Mouse (Mus musculus) thymus, adult 2 months (tissue): ENCODE data around the gene Bag5.

Source experiments
- CTCF ChIP-seq: fragments of 200-500 bp; IDR thresholded peaks from 2 replicates; pipeline ENCODE4 v1.5.1; 2012; ENCODE audit warnings: mild to moderate bottlenecking, control low read depth, low read length, moderate library complexity, borderline replicate concordance; ENCODE audit not compliant: control insufficient read depth, poor library complexity, insufficient read depth; ENCODE audit errors: extremely low read depth
- POLR2A ChIP-seq: fragments of 200-500 bp; IDR thresholded peaks from 2 replicates; pipeline ENCODE4 v1.6.1; 2012; ENCODE audit warnings: mild to moderate bottlenecking, low read length, control low read depth, moderate library complexity; ENCODE audit not compliant: control insufficient read depth, poor library complexity, insufficient read depth; ENCODE audit errors: extremely low read depth

DNA sequence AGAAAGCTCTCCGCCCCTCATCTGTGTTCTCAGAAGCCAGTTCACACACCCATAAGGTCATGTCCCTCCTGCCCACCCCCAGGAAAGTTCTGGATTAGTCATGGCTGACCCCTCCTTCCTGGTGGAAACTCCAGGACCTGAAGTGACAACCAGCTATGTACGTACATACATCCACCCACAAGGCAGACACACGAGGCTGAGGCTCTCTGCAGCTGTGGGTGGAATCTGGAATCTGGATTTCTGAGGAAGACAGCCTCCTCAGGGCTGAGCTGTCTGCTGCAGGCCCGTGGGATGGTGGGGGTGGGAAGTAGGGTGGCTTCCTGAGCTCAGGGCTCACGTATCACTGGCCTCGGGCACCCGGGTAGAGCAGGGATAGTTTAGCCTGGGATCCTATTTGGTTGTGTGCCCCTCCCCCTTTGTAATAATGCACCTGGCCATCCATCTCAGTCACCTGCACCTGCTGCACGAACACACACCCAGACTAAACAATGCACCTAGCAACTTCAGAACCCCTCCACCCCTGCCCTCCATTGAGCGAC is 12.1 kb downstream of the Bag5 start:
- TF ChIP-seq CTCF: no peak
- no peak for TF ChIP-seq POLR2A
